Mouse (Mus musculus) c-Kit-positive CD71-negative TER-119-negative erythroid progenitor cells, embryonic 14.5 days (primary cell): ENCODE measurements around the gene Dcp1a.
A peak's percentile ranks its signal among the peaks of the same experiment; 100 is the strongest.

Source experiments
- DNase-seq: peaks from one replicate; pipeline ENCODE4 v3.0.0-alpha.2; 2013; ENCODE audit warnings: low read depth

The Dcp1a gene

GRCm38 (mm10) chr14:30479361-30479948, at the start of gene Dcp1a:
Dcp1a (plus strand) TSS chr14:30479535.
- DNase-seq, result peak; percentile 94

GRCm38 (mm10) chr14:30429606-30430005, 49.7 kb upstream of the Dcp1a start:
- no peak for DNase-seq

- DNase-seq, result no peak
Measured at GRCm38 (mm10) chr14:30430026-30430425, 49.3 kb upstream of the Dcp1a start.

- no peak for DNase-seq
Measured at GRCm38 (mm10) chr14:30430446-30430845, 48.9 kb upstream of the Dcp1a start.

GRCm38 (mm10) chr14:30435316-30435715, 44.0 kb upstream of the Dcp1a start:
- DNase-seq, result peak; percentile 30

GRCm38 (mm10) chr14:30439915-30440314, 39.4 kb upstream of the Dcp1a start:
- DNase-seq, result no peak

GRCm38 (mm10) chr14:30455801-30456595, 23.3 kb upstream of the Dcp1a start:
- DNase-seq, result no peak

- DNase-seq, result no peak
Measured at GRCm38 (mm10) chr14:30457436-30457835, 21.9 kb upstream of the Dcp1a start.

GRCm38 (mm10) chr14:30457897-30458296, 21.4 kb upstream of the Dcp1a start:
- DNase-seq, result no peak

GRCm38 (mm10) chr14:30458820-30459219, 20.5 kb upstream of the Dcp1a start:
- no peak for DNase-seq

- DNase-seq, result peak; percentile 62
Measured at GRCm38 (mm10) chr14:30459891-30460523, 19.3 kb upstream of the Dcp1a start.

GRCm38 (mm10) chr14:30463312-30463711, 16.0 kb upstream of the Dcp1a start:
- no peak for DNase-seq

GRCm38 (mm10) chr14:30473605-30474004, 5.7 kb upstream of the Dcp1a start:
- DNase-seq, result no peak

GRCm38 (mm10) chr14:30474416-30474815, 4.9 kb upstream of the Dcp1a start:
- DNase-seq, result no peak

- no peak for DNase-seq
Measured at GRCm38 (mm10) chr14:30491342-30491741, 12.0 kb downstream of the Dcp1a start, which contains the start of gene Cacna1d. Cacna1d (minus strand) TSS chr14:30491455.

- DNase-seq, result no peak
Measured at GRCm38 (mm10) chr14:30493276-30493675, 13.9 kb downstream of the Dcp1a start.

- DNase-seq, result no peak
Measured at GRCm38 (mm10) chr14:30494998-30495397, 15.7 kb downstream of the Dcp1a start.

- no peak for DNase-seq
Measured at GRCm38 (mm10) chr14:30498202-30498601, 18.9 kb downstream of the Dcp1a start.

GRCm38 (mm10) chr14:30504990-30505389, 25.7 kb downstream of the Dcp1a start:
- DNase-seq, result no peak

- DNase-seq, result no peak
Measured at GRCm38 (mm10) chr14:30510214-30510763, 31.0 kb downstream of the Dcp1a start.

- DNase-seq, result no peak
Measured at GRCm38 (mm10) chr14:30512896-30513295, 33.6 kb downstream of the Dcp1a start.

- DNase-seq, result peak; percentile 32
Measured at GRCm38 (mm10) chr14:30515931-30516723, 36.8 kb downstream of the Dcp1a start.
